8 mouse cellular contexts compared by ENCODE assay signal in the genomic region with DNA sequence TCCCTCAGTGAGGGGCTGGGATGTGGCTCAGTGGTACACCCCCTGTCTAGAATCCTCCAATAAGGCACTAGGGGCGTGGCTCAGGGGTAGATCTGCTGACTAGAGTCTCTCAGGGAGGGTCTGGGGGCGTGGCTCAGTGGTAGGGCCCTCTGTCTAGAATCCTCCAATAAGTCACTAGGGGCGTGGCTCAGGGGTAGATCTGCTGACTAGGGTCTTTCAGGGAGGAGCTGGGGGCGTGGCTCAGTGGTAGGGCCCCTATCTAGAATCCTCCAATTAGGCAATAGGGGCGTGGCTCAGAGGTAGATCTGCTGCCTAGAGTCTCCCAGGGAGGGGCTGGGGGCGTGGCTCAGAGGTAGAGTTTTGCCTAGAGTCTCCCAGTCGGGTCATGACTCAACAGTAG. TPM values are rescaled to one million over a fixed set of nuclear protein-coding genes. Genes with fewer than 3 reads are reported as not detected.
A peak's percentile ranks its signal among the peaks of the same experiment; 100 is the strongest.
DNase-seq lines count a peak whose midpoint lies in the region; ATAC-seq and TF ChIP-seq lines count a peak whose summit lies in the region.

No protein-coding gene starts in this region.

- no peak overlapping the region for H3K4me3 ChIP-seq in hindbrain, embryonic 10.5 days
- H3K4me3 ChIP-seq in midbrain, embryonic 11.5 days (ENCODE audit: low read depth, low read length), result no peak overlapping the region
- no peak overlapping the region for H3K4me3 ChIP-seq in heart, adult 2 months

- H3K9me3 ChIP-seq in hindbrain, embryonic 10.5 days, result no peaks in the 10 kb centered on the region
- H3K9me3 ChIP-seq in midbrain, embryonic 11.5 days (ENCODE audit: control insufficient read depth, low read length), result no peaks in the 10 kb centered on the region

- no peak for TF ChIP-seq POLR2A in heart, adult 2 months (IDR thresholded peaks at IDR 0.05; ENCODE audit: insufficient read depth, low read depth, low read length)

- no peak overlapping the region for H3K9ac ChIP-seq in midbrain, embryonic 11.5 days (ENCODE audit: low read length)
- H3K9ac ChIP-seq in heart, adult 2 months (ENCODE audit: low read depth, low read length), result no peak overlapping the region

- peak; percentile 30 for ATAC-seq in midbrain, embryonic 11.5 days (ENCODE audit: low FRiP score)

- H3K27ac ChIP-seq in hindbrain, embryonic 10.5 days, result no peak overlapping the region
- no peak overlapping the region for H3K27ac ChIP-seq in midbrain, embryonic 11.5 days (ENCODE audit: low read depth, low read length)
- H3K27ac ChIP-seq in heart, adult 2 months, result no peak overlapping the region

- peaks cover 68% of the 10 kb centered on the region for H3K4me1 ChIP-seq in hindbrain, embryonic 10.5 days (replicated peaks)
- H3K4me1 ChIP-seq in midbrain, embryonic 11.5 days (ENCODE audit: control insufficient read depth, insufficient read depth, low read length), result peaks cover 25% of the 10 kb centered on the region
- H3K4me1 ChIP-seq in heart, adult 2 months (ENCODE audit: control insufficient read depth, insufficient read depth, low read length), result no peaks in the 10 kb centered on the region

- TF ChIP-seq CTCF in heart, adult 2 months (IDR thresholded peaks at IDR 0.05), result no peak

- H3K36me3 ChIP-seq in hindbrain, embryonic 10.5 days, result peaks cover 16% of the 10 kb centered on the region; the same call in 1 of the 2 replicates
- H3K36me3 ChIP-seq in midbrain, embryonic 11.5 days (ENCODE audit: control insufficient read depth, insufficient read depth, low read length), result no peaks in the 10 kb centered on the region
- no peaks in the 10 kb centered on the region for H3K36me3 ChIP-seq in heart, adult 2 months (ENCODE audit: control insufficient read depth, insufficient read depth, low read length)

- peaks cover 63% of the 10 kb centered on the region for H3K27me3 ChIP-seq in hindbrain, embryonic 10.5 days (ENCODE audit: insufficient read depth, poor library complexity, severe bottlenecking)
- H3K27me3 ChIP-seq in midbrain, embryonic 11.5 days (ENCODE audit: control insufficient read depth, insufficient read depth, low read length), result no peaks in the 10 kb centered on the region
- H3K27me3 ChIP-seq in heart, adult 2 months (ENCODE audit: control insufficient read depth, insufficient read depth, low read length), result peaks cover 7% of the 10 kb centered on the region; the same call in 1 of the 2 replicates

- no peaks in the 10 kb centered on the region for H3K79me2 ChIP-seq in heart, adult 2 months (replicated peaks; ENCODE audit: control insufficient read depth, insufficient read depth, low read length)

- H3K4me2 ChIP-seq in midbrain, embryonic 11.5 days, result no peak overlapping the region

- intact Hi-C loops in heart, adult 2 months (cut with DNase I), result no loop called here

- peak; percentile 42 for DNase-seq in left cerebral cortex, adult 11 months (ENCODE audit: low spot score)
- DNase-seq in left cerebral cortex, adult 9 months (ENCODE audit: low spot score in 2 of 2), result no peak
- peak; percentile 67 for DNase-seq in c-Kit-negative CD71-positive TER-119-positive erythroid progenitor cells, embryonic 14.5 days (ENCODE audit: low read depth, low spot score)
- peak; percentile 78 for DNase-seq in hindbrain, embryonic 10.5 days (ENCODE audit: low spot score)
- DNase-seq in midbrain, embryonic 11.5 days (ENCODE audit: low spot score, missing footprints), result peak; percentile 90
- DNase-seq in spleen, postnatal 10 days (ENCODE audit: low spot score in 2 of 2), result no peak
- DNase-seq in right cerebral cortex, adult 18-20 months, result no peak
- no peak for DNase-seq in heart, adult 2 months

- no peak for TF ChIP-seq EP300 in heart, adult 2 months (IDR thresholded peaks at IDR 0.05; ENCODE audit: insufficient read depth, low read depth, low read length)

- 5% methylated on average over 7 of the region's 7 CpGs for WGBS in hindbrain, embryonic 10.5 days
- 6% methylated on average over 7 of the region's 7 CpGs for WGBS in midbrain, embryonic 11.5 days
- WGBS in heart, adult 2 months, result 9% methylated on average over 7 of the region's 7 CpGs

RNA-seq across cellular contexts. Expression of a gene that starts 4.6 kb away (rescaled TPM):
- polyA plus RNA-seq in hindbrain, embryonic 10.5 days (2016; fragmentation: Nextera tagmentation; extraction: Ambion mirVana), result 1.7 and 4.4 TPM in 2 replicates
- 9.2 and 10.3 TPM in 2 replicates for polyA plus RNA-seq in midbrain, embryonic 11.5 days (2014; fragmentation: Nextera tagmentation; extraction: Ambion mirVana)
- total RNA-seq in heart, adult 2 months (2021), result 10 to 100 TPM; 30.1 to 34.1 TPM
- 33.2 and 36.2 TPM in 2 replicates for polyA plus RNA-seq in heart, adult 2 months (2012; rRNA removed)

RNA-seq across cellular contexts. Expression of a gene that starts 31.8 kb away (rescaled TPM):
- polyA plus RNA-seq in hindbrain, embryonic 10.5 days (2016; fragmentation: Nextera tagmentation; extraction: Ambion mirVana), result 0.78 and 1.8 TPM in 2 replicates
- 1.8 and 2.9 TPM in 2 replicates for polyA plus RNA-seq in midbrain, embryonic 11.5 days (2014; fragmentation: Nextera tagmentation; extraction: Ambion mirVana)
- 1 to 10 TPM; 1.3 to 1.5 TPM for total RNA-seq in heart, adult 2 months (2021)
- polyA plus RNA-seq in heart, adult 2 months (2012; rRNA removed), result 2.4 and 2.6 TPM in 2 replicates

RNA-seq across cellular contexts. Expression of a gene that starts 34.4 kb away (rescaled TPM):
- 86.2 and 89.2 TPM in 2 replicates for polyA plus RNA-seq in hindbrain, embryonic 10.5 days (2016; fragmentation: Nextera tagmentation; extraction: Ambion mirVana)
- 49.4 and 55.8 TPM in 2 replicates for polyA plus RNA-seq in midbrain, embryonic 11.5 days (2014; fragmentation: Nextera tagmentation; extraction: Ambion mirVana)
- total RNA-seq in heart, adult 2 months (2021), result 100 to 1,000 TPM; 139 to 147 TPM
- polyA plus RNA-seq in heart, adult 2 months (2012; rRNA removed), result 211 and 242 TPM in 2 replicates

RNA-seq across cellular contexts. Expression of a gene that starts 47.8 kb away (rescaled TPM):
- polyA plus RNA-seq in hindbrain, embryonic 10.5 days (2016; fragmentation: Nextera tagmentation; extraction: Ambion mirVana), result 2.1 and 2.7 TPM in 2 replicates
- 0.31 and 1.1 TPM in 2 replicates for polyA plus RNA-seq in midbrain, embryonic 11.5 days (2014; fragmentation: Nextera tagmentation; extraction: Ambion mirVana)
- total RNA-seq in heart, adult 2 months (2021), result under 1 TPM; 0.21 to 0.25 TPM
- 0.12 and 0.47 TPM in 2 replicates for polyA plus RNA-seq in heart, adult 2 months (2012; rRNA removed)

RNA-seq across cellular contexts. Expression of a gene that starts 49.5 kb away (rescaled TPM):
- polyA plus RNA-seq in hindbrain, embryonic 10.5 days (2016; fragmentation: Nextera tagmentation; extraction: Ambion mirVana), result 2.7 and 3.0 TPM in 2 replicates
- polyA plus RNA-seq in midbrain, embryonic 11.5 days (2014; fragmentation: Nextera tagmentation; extraction: Ambion mirVana), result 1.5 and 2.1 TPM in 2 replicates
- 1 to 10 TPM; 1.4 to 2.5 TPM for total RNA-seq in heart, adult 2 months (2021)
- polyA plus RNA-seq in heart, adult 2 months (2012; rRNA removed), result 3.1 and 3.2 TPM in 2 replicates

Comparison
In these comparisons a context has a peak if more than half of its experiments do, and no peak if none do; other contexts are left out.
1. DNase-seq: peak in left cerebral cortex, adult 11 months (single experiment), c-Kit-negative CD71-positive TER-119-positive erythroid progenitor cells, embryonic 14.5 days (single experiment), hindbrain, embryonic 10.5 days (single experiment) and midbrain, embryonic 11.5 days (single experiment); none in left cerebral cortex, adult 9 months (0 of 2), spleen, postnatal 10 days (0 of 2), right cerebral cortex, adult 18-20 months (single experiment) and heart, adult 2 months (0 of 2).